Mouse (Mus musculus): ENCODE data around the gene A630001G21Rik.

DNA sequence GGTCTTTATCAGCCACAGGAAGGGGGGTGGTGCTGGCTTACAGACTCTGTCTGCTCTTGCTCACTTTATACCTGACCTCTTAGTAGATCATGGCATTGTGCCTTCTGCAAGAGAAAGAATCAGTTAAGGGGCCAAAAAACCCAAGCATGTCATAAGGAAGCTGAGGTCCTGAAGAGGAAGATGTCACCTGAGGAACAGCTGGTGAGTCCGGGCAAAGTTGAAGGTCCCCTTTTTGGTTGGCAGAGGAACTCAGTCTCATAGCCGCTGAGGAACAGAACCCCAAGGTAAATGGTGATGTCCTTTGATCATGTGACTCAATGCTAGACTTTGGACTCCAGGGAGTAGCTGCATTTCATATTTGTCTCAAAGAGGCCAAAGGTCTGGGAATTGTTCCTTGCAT is 71.7 kb downstream of the A630001G21Rik start:
- TF ChIP-seq CTCF (conservative IDR thresholded peaks at IDR 0.05; ENCODE audit: insufficient read depth, insufficient read length, low read depth, low read length) (no peak), POLR2A (IDR thresholded peaks at IDR 0.05; ENCODE audit: low read depth, low read length) (no peak)

Measured in kidney, adult 2 months (tissue).